Mouse (Mus musculus): ENCODE data around the gene Elf5.

Gene Elf5

GRCm38 (mm10) chr2:103436534-103436933, 25.0 kb downstream of the Elf5 start:
- no peak for DNase-seq

GRCm38 (mm10) chr2:103439071-103439622, 27.7 kb downstream of the Elf5 start:
- DNase-seq: no peak

GRCm38 (mm10) chr2:103439710-103440109, 28.2 kb downstream of the Elf5 start:
- DNase-seq: peak; percentile 80 to 93

GRCm38 (mm10) chr2:103445776-103446175, 34.3 kb downstream of the Elf5 start:
- peak; percentile 65 to 80 for DNase-seq

- DNase-seq: no peak
Measured at GRCm38 (mm10) chr2:103446326-103446725, 34.8 kb downstream of the Elf5 start.

GRCm38 (mm10) chr2:103448947-103449560, 37.6 kb downstream of the Elf5 start:
- no peak for DNase-seq

DNA sequence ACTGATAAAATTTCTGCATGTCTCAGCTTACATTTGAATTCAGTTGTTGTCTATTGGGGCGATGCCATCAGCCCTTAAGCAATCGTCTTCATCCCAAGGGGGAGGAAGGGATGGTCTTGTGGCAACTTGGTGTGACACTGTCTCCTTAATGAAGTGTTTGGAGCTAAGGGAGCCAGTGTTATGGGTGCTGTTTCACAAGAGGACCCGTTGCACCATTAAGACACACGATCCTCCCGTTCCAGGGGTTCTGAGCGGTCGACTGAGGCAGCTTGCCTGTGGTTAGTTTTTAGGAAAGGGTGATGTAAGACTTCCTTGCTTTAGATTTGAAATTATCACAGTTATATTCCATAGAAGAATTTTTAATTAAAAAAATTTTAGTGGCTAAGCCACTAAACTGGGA, 38.3 kb downstream of the Elf5 start:
- DNase-seq: no peak

GRCm38 (mm10) chr2:103450267-103450666, 38.8 kb downstream of the Elf5 start:
- no peak for DNase-seq

DNA sequence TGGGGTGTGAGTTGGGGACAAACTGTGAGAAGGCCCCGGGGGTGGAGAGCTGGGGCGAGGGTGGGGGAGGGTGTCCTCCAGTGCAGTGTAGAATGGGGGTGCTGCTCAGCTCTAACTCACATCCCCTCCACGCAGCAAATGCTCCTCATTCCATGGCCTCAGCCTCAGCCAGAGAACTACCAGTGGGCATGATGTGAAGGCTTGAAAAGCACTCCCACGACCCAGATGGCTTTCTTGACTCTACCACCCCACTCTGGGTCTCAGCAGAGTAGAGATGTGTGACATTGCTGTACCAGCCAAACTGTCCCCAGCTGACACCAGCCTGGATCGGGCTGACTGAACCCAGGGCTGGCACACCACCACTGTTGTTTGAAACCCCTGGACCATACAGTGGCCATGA, 41.1 kb downstream of the Elf5 start:
- no peak for DNase-seq

- DNase-seq: peak in 1 of 2 experiments; percentile 59
Measured at GRCm38 (mm10) chr2:103455748-103456147, 44.3 kb downstream of the Elf5 start.

- DNase-seq: peak; percentile 79 to 90
Measured at GRCm38 (mm10) chr2:103456646-103457045, 45.2 kb downstream of the Elf5 start.

DNA sequence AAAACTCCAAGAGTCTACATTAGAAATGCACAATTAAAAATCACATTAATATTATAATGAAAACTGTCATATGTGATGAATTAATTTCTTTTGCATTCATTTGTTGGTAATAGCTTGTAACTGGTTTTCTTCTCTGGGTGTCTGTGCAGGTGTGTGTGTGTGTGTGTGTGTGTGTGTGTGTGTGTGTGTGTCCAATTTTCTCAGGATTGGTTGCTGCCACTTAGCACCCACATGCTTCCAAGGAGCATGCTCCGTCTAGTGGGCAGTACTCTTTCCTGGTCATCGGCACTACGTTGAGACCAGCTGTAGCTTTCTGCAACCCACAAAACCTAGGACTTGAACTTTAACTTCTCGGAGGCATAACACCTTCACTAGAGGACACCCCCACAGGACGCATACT, 45.6 kb downstream of the Elf5 start:
- no peak for DNase-seq

DNA sequence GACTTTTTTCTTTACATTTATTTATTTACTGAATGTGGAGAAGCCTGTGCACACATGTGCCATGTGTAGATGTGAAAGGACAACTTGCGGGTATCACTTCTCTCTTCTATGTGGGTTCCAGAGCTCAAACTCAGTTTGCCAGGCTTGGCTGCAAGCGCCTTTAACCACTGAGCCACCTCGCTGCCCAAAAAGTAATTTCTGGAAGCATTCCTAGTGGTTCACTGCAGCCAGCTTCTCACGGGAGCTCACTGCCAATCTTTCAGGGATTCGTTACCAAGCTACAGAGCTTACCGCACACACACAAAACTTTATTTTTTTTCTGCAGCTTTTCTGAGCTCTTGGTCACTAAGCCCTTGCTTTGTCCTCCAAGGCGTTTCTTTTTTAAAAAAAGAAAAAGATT, 46.1 kb downstream of the Elf5 start:
- DNase-seq: no peak

DNA sequence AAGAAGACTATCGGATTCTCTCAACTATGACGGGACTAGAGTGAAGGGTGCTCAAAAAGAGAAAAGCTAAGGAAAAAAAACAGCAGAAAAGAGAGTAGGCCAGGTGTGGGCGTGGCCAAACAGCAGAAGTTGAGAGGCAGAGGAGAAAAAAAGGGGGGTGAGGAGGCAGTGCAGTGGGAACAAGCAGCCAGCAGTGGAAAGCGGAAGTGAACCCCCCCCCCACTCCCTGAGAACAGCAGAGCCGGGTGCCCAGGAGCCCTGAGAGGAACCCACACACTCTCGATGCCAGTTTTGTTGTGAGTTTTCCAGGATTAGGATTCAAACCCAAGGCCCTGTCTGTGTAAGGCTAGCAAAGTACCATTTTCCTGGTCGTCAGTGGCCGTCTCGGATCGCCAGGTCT, 47.6 kb downstream of the Elf5 start:
- no peak for DNase-seq

GRCm38 (mm10) chr2:103461210-103461609, 49.7 kb downstream of the Elf5 start:
- no peak for DNase-seq

- no peak for DNase-seq
Measured at GRCm38 (mm10) chr2:103461743-103462142, 50.3 kb downstream of the Elf5 start.

- peak in 1 of 2 experiments; percentile 41 for DNase-seq
Measured at GRCm38 (mm10) chr2:103462746-103463145, 51.3 kb downstream of the Elf5 start.

DNA sequence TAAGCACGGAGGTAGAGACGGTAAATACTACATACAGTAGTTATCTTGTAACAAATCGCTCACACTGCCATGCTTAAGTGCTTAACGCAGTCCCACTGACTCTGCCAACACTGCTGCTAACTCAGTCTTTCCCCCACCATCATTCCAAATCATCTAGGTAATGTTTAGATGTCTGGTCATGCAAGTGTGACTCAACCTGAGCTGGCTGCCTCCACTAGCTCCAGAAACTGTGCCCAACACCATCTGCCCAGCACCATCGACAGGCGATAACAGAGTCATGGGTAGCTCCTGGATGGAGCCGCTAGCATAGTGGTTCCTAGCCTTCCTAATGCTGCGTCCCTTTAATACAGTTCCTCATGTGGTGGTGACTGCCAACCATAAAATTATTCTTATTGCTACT, 53.0 kb downstream of the Elf5 start:
- DNase-seq: peak in 1 of 2 experiments; percentile 31

- peak in 1 of 2 experiments; percentile 38 for DNase-seq
Measured at GRCm38 (mm10) chr2:103465429-103465828, 53.9 kb downstream of the Elf5 start.

DNA sequence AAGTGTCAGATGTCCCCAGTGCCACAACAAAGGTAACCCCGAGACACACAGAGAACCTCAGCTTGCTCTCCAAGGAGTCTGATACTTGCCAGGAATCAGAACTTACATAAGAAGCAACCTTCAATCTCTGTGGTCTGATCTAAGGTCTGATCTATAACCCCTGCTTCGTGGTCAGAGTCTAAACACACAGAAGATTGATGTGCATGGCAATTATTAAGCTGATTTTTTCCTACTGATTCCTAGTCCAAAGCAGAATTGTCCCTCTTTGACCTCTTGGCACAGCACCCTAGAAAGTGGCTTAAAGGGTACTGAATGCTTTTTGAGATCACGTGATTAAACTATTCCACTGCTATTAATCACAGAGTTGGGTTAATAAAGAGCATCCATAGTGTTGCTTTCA, 54.8 kb downstream of the Elf5 start:
- peak; percentile 58 to 81 for DNase-seq

DNA sequence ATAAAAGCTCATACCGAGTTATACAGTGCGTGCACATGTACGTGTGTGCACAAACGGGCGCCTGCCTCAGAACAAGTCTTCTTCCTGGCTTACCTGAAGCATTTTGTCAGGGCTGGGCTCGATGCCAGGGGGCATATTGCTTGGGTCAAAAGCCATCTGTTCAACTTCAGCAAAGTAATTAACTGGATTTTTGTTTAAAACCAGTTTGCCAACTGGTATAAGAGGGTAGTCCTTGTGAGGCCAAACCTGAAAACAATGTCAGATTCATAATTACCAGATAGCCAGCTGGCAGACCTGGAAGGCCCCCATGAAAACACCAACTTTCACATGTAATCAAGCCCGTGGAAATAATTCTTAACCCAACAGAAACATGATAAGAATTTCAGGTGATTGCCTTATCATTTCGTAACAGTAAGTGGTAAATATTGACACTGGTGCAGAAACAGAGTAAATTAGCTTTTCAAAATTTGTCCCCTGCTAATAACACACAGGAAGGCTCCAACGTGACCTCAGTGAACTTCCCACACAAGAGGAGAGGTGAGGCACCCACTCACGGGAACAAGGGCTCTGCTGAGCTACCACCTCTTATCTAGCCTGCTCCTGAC, 55.6 kb downstream of the Elf5 start:
- DNase-seq: peak; percentile 74 to 85

- DNase-seq: no peak
Measured at GRCm38 (mm10) chr2:103473362-103473761, 61.9 kb downstream of the Elf5 start.

DNA sequence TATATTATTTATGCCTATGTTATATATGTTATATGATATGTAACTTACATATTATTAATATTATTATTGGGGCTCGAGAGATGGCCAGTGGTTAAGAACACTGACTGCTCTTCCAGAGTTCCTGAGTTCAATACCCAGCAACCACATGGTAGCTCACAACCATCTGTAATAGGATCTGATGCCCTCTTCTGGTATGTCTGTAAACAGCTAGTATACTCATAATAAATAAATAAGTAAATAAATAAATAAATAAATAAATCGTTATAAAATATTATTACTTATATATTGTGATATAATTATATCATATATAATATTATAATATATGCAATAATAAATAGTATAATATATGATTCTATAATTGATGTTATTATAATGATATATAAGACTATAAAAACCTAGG, 64.7 kb downstream of the Elf5 start:
- DNase-seq: no peak

- no peak for DNase-seq
Measured at GRCm38 (mm10) chr2:103476657-103477056, 65.2 kb downstream of the Elf5 start.

- peak; percentile 24 to 79 for DNase-seq
Measured at GRCm38 (mm10) chr2:103477456-103477855, 66.0 kb downstream of the Elf5 start.

Data from kidney, postnatal 36 days (tissue).